Mouse (Mus musculus): ENCODE measurements around the gene D10Wsu102e.
"Not testable (repeated sequence)": the region's sequence is repeated elsewhere in the genome, so short reads cannot be mapped to it uniquely, and the experiment has no call there.

The D10Wsu102e gene

GRCm38 (mm10) chr10:83384456-83385215, 24.6 kb downstream of the D10Wsu102e start:
- peak; percentile 92 for DNase-seq (ENCODE audit: extremely low read depth, low read depth)

DNA sequence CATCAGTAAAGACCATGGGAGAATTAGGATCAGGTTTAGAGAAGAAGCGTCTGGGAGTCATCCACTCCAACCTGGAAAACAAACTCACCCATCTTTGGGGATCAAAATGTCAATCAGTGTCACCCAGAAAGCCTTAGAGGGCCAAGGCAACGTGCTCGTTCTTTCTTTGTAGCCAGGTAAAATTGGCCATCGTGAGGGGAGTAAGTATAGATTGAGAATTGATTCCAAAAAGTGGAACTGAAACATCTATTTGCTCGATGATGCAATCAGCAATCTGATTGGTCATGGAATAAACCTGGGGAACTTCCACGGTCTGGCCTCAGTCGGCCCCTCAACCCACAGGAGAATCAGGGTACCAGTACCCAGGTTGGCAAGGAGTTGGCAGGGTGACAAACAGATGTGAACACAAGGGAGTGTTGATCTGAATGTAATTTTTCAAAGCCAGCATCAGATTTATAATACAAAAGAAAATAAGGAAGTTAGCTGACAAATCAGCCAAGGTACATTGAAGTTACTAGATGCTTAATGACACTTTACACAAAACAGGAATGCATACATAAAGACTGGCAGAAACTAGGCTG, 25.4 kb downstream of the D10Wsu102e start:
- no peak for DNase-seq (ENCODE audit: extremely low read depth, low read depth)

- no peak for DNase-seq (ENCODE audit: extremely low read depth, low read depth)
These were observed 37.3 kb downstream of the D10Wsu102e start for GRCm38 (mm10) chr10:83397336-83397735.

GRCm38 (mm10) chr10:83400896-83401295, 40.9 kb downstream of the D10Wsu102e start:
- not testable (repeated sequence) for DNase-seq (ENCODE audit: extremely low read depth, low read depth)

GRCm38 (mm10) chr10:83405031-83405430, 45.0 kb downstream of the D10Wsu102e start:
- DNase-seq (ENCODE audit: extremely low read depth, low read depth), result no peak

DNA sequence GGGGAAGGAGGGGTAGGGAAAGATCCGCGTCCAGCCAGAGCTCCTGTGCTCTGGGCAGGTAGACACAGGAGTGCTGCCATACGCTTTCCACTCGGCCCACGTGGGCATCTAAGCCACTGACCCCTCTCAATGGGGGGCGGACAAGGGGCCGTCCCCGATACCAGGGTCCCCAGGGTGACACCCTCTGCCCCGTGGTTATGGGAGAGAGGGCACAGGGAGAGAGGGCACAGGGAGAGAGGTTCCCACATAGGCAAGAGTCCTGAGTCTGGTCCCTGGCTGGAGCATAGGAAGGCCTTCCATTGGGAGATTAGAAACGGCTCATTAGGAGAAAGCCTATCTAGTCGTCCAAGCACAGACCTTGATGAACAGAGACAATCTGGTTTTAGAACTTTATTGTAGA, 45.7 kb downstream of the D10Wsu102e start:
- DNase-seq (ENCODE audit: extremely low read depth, low read depth), result no peak

GRCm38 (mm10) chr10:83407141-83407540, 47.1 kb downstream of the D10Wsu102e start:
- no peak for DNase-seq (ENCODE audit: extremely low read depth, low read depth)

- DNase-seq (ENCODE audit: extremely low read depth, low read depth), result not testable (repeated sequence)
These were observed 58.4 kb downstream of the D10Wsu102e start for GRCm38 (mm10) chr10:83418466-83418865.

- peak; percentile 10 for DNase-seq (ENCODE audit: extremely low read depth, low read depth)
These were observed 88.6 kb downstream of the D10Wsu102e start for GRCm38 (mm10) chr10:83448582-83448981.

GRCm38 (mm10) chr10:83457531-83457930, 97.5 kb downstream of the D10Wsu102e start:
- DNase-seq (ENCODE audit: extremely low read depth, low read depth), result no peak

DNA sequence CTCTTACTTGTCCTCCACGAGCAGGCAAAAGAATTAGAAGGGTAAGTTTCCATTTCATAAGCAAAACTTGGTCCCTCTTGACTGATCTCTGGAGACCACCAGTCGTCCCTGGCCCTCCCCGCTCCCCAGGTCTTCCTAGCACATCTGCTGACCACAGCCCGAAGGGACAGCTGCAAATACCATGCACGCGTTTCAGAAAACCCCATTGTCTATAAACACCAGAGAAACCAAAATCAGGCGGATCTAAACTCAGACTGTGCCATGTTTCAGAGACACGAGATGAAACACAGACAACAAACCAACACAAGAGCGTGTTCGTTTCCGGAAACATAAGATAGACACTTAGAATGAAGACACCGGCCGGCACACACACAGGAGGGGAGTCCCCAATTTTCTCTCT, 115.2 kb downstream of the D10Wsu102e start:
- no peak for DNase-seq (ENCODE audit: extremely low read depth, low read depth)

DNA sequence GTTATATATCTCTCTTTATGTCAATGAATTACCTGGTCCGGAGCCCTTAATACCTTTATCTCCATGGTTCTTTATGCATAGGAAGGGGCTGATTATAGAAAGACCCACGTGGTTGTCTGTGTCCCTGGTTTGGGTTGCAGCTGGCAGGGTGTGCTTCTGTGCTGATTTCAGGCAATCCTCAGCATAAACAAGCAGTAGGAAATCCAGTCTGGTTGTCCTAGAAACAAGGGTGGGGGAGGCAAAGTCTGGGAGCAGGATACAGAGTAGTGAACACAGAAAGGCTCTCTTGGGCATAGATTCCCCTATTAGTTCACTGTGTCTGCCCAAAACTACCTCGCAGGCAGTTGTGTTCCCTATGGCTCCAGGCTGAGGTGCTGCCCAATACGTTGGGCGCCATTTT, 117.3 kb downstream of the D10Wsu102e start:
- DNase-seq (ENCODE audit: extremely low read depth, low read depth), result no peak

GRCm38 (mm10) chr10:83490506-83490905, 130.5 kb downstream of the D10Wsu102e start:
- no peak for DNase-seq (ENCODE audit: extremely low read depth, low read depth)

- DNase-seq (ENCODE audit: extremely low read depth, low read depth), result no peak
These were observed 137.3 kb downstream of the D10Wsu102e start for GRCm38 (mm10) chr10:83497321-83497720.

DNA sequence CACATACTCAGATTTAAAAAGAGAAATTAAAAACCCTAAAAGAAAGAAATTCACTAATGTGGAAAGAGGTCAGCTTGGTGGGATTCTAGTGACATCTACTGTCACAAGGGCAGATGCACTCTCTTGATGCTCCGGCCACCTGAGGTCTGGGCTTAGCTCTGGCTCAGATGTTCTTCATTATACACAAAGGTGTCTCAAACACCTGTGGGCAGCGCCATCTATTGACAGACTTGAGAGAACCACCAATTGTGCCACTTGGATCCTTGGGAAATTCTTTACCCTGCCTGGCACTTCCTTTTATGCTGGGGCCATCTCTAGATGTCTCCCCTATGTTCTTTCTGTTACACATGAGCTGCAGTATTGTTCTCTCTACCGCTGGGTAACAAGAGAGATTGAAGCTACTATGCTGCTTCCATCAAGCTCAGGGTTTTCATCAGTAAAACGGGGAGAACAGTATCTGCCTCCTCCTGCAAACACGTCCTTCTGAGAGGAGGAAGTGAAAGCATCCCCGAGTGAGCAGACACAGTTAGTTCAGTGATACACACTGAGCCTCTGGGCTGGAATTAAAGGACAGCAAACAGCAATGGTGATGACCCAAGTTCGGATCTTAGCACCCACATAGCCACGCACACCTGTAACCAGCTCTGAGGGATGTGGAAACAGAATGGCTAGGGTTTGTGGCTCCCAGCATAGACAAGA, 149.1 kb downstream of the D10Wsu102e start:
- DNase-seq (ENCODE audit: extremely low read depth, low read depth), result peak; percentile 20

DNA sequence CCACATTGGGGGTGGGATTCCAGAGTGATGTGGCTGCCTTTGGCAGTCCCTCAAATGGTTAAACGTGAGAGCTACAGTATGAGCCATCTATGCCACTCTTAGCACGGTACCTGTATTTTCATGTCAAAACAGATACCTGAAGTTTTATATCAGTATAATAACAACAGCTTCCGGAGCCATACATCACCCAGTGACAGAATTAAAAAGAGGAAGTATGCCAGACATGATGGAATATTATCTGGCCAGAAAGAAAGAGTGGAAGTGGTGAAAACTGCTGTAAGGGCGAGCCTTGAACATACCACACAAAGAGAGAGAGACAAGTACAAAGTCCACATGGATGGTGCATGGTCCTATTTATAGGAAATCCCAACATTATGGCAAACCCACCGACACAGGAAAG, 151.3 kb downstream of the D10Wsu102e start:
- peak; percentile 75 for DNase-seq (ENCODE audit: extremely low read depth, low read depth)

- DNase-seq (ENCODE audit: extremely low read depth, low read depth), result no peak
These were observed 153.7 kb downstream of the D10Wsu102e start for GRCm38 (mm10) chr10:83513736-83514135.

DNA sequence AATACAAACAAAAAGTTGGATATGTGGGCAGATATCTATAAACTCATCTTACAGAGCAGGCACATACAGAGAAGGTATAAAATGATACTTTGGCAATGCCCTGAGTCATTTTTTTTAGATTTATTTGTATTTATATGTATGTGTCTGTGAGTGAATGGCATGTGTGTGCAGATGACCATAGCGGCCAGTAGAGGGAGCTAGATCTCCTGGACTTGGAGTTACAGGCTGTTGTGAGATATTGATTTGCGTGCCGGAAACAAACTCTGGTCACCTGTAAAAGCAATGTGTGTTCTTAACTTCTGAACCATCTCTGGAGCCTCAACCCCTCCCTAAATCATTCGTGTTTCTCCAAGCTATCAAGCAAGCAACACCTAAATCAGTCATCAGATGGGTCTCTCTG, 161.0 kb downstream of the D10Wsu102e start:
- DNase-seq (ENCODE audit: extremely low read depth, low read depth), result no peak

DNA sequence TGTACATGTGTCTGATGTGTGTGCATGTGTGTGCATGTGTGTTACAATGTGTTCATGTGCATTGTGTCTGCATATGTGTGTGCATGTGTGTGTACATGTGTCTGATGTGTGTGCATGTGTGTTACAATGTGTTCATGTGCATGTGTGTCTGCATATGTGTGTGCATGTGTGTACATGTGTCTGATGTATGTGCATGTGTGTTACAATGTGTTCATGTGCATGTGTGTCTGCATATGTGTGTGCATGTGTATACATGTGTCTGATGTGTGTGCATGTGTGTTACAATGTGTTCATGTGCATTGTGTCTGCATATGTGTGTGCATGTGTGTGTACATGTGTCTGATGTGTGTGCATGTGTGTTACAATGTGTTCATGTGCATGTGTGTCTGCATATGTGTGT, 164.2 kb downstream of the D10Wsu102e start:
- not testable (repeated sequence) for DNase-seq (ENCODE audit: extremely low read depth, low read depth)

- DNase-seq (ENCODE audit: extremely low read depth, low read depth), result no peak
These were observed 170.5 kb downstream of the D10Wsu102e start for GRCm38 (mm10) chr10:83530384-83530967.

- DNase-seq (ENCODE audit: extremely low read depth, low read depth), result no peak
These were observed 173.4 kb downstream of the D10Wsu102e start for GRCm38 (mm10) chr10:83533258-83533909.

GRCm38 (mm10) chr10:83533910-83534283, 173.9 kb downstream of the D10Wsu102e start, which contains the start of gene Aldh1l2:
Gene Aldh1l2, minus strand, starts transcription at chr10:83534140.
- no peak for DNase-seq (ENCODE audit: extremely low read depth, low read depth)

Measured in MEL-GATA-1-ER (cell line).